ENCODE assay signal across 8 mouse cellular contexts in the genomic region with DNA sequence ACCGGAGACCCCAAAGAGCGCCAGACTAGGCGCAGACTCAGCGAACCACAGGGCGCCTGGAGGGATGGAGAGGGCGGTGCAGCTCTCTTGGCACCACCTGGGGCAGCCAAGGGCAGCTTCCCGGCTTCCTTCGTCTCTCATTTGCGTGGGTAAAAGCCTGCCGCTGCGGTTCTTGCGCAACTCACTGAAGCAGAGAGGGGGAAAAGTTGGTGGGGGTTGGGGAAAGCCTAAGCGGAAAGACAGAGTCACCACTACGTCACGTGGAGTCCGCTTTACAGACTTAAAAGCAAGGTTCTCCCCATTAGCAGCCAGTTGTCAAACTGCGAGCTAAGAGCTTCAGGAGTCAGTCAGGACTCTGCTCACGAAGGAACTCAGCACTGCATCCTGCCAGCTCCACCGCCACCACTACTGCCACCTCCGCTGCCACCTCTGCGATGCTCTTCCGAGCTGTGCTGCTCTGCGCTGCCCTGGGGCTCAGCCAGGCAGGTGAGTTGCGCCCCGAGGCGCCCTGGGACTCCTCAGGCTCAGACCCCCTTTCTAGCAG. TPM values are rescaled to one million over a fixed set of nuclear protein-coding genes. Genes with fewer than 3 reads are reported as not detected.
A peak's percentile ranks its signal among the peaks of the same experiment; 100 is the strongest.
DNase-seq lines count a peak whose midpoint lies in the region; ATAC-seq and TF ChIP-seq lines count a peak whose summit lies in the region.

A gene (plus strand): TSS at position 242 of the 544 bp plus-strand sequence.

- H3K27ac ChIP-seq in spleen, adult 2 months (ENCODE audit: insufficient read depth, low read length): no peak within 1 kb of the TSS
- no peak within 1 kb of the TSS for H3K27ac ChIP-seq in forebrain, embryonic 13.5 days
- H3K27ac ChIP-seq in lung, embryonic 16.5 days (ENCODE audit: low read length): no peak within 1 kb of the TSS
- no peak within 1 kb of the TSS for H3K27ac ChIP-seq in neural tube, embryonic 15.5 days (replicated peaks)

- no peaks in the 10 kb centered on the region for H3K9me3 ChIP-seq in forebrain, embryonic 13.5 days (replicated peaks)
- no peaks in the 10 kb centered on the region for H3K9me3 ChIP-seq in lung, embryonic 16.5 days (ENCODE audit: control insufficient read depth, low read length)
- no peaks in the 10 kb centered on the region for H3K9me3 ChIP-seq in neural tube, embryonic 15.5 days (replicated peaks)

- H3K4me1 ChIP-seq in spleen, adult 2 months (ENCODE audit: control insufficient read depth, insufficient read depth, insufficient read length): no peaks in the 10 kb centered on the region
- H3K4me1 ChIP-seq in forebrain, embryonic 13.5 days: peaks cover 10% of the 10 kb centered on the region
- H3K4me1 ChIP-seq in lung, embryonic 16.5 days (replicated peaks; ENCODE audit: control insufficient read depth, insufficient read depth, low read length): peaks cover 3% of the 10 kb centered on the region; the same call in 1 of the 2 replicates
- peaks cover 11% of the 10 kb centered on the region for H3K4me1 ChIP-seq in neural tube, embryonic 15.5 days

- intact Hi-C loops in heart, postnatal 14 days (cut with DNase I): loop anchor here (10.0 kb wide), 1 partner anchor 245 kb away; no protein-coding TSS in a partner anchor

- TF ChIP-seq POLR2A in spleen, adult 2 months (IDR thresholded peaks at IDR 0.05; ENCODE audit: low read depth, low read length): no peak

- H3K4me2 ChIP-seq in forebrain, embryonic 13.5 days: peak within 1 kb of the TSS; percentile 76
- peak within 1 kb of the TSS; percentile 77 for H3K4me2 ChIP-seq in lung, embryonic 16.5 days (ENCODE audit: low read depth, low read length)
- H3K4me2 ChIP-seq in neural tube, embryonic 15.5 days: peak within 1 kb of the TSS; percentile 98

- H3K27me3 ChIP-seq in spleen, adult 2 months (ENCODE audit: control insufficient read depth, insufficient read depth, low read length): no peaks in the 10 kb centered on the region
- no peaks in the 10 kb centered on the region for H3K27me3 ChIP-seq in forebrain, embryonic 13.5 days
- H3K27me3 ChIP-seq in lung, embryonic 16.5 days (ENCODE audit: control insufficient read depth, insufficient read depth, low read depth, low read length): no peaks in the 10 kb centered on the region
- H3K27me3 ChIP-seq in neural tube, embryonic 15.5 days (replicated peaks): no peaks in the 10 kb centered on the region

- 4% methylated on average over 26 of the region's 26 CpGs for WGBS in spleen, adult 2 months
- WGBS in forebrain, embryonic 13.5 days: under 1% methylated on average over 26 of the region's 26 CpGs
- whole genome bisulfite sequencing in lung, embryonic 16.5 days: under 1% methylated on average over 25 of the region's 26 CpGs
- 1% methylated on average over 26 of the region's 26 CpGs for WGBS in neural tube, embryonic 15.5 days

- DNase-seq in spleen, adult 2 months (ENCODE audit: low read depth in 1 of 2, low spot score in 2 of 2): no peak
- DNase-seq in spleen, adult 12 weeks (ENCODE audit: low spot score): no peak
- DNase-seq in heart, postnatal 14 days: peak; percentile 19 to 29
- DNase-seq in layer of hippocampus, adult 8-10 months (ENCODE audit: low spot score in 2 of 2): peak; percentile 35
- DNase-seq in thymus, postnatal 25 days: peak; percentile 11

- no peaks in the 10 kb centered on the region for H3K36me3 ChIP-seq in spleen, adult 2 months (ENCODE audit: control insufficient read depth, insufficient read depth, low read length)
- H3K36me3 ChIP-seq in forebrain, embryonic 13.5 days (ENCODE audit: poor library complexity, severe bottlenecking): no peaks in the 10 kb centered on the region
- no peaks in the 10 kb centered on the region for H3K36me3 ChIP-seq in lung, embryonic 16.5 days (ENCODE audit: control insufficient read depth, insufficient read depth, low read length)
- no peaks in the 10 kb centered on the region for H3K36me3 ChIP-seq in neural tube, embryonic 15.5 days

- ATAC-seq in forebrain, embryonic 13.5 days: peak; percentile 89
- ATAC-seq in lung, embryonic 16.5 days (ENCODE audit: low read depth): peak; percentile 92
- ATAC-seq in neural tube, embryonic 15.5 days (ENCODE audit: low FRiP score): peak; percentile 82

- H3K9ac ChIP-seq in forebrain, embryonic 13.5 days: peak within 1 kb of the TSS; percentile 60
- peak within 1 kb of the TSS; percentile 34 for H3K9ac ChIP-seq in lung, embryonic 16.5 days (ENCODE audit: low read length)
- peak within 1 kb of the TSS; percentile 48 for H3K9ac ChIP-seq in neural tube, embryonic 15.5 days (replicated peaks)

- TF ChIP-seq CTCF in spleen, adult 2 months (IDR thresholded peaks at IDR 0.05; ENCODE audit: extremely low read depth, insufficient read depth, insufficient read length, insufficient replicate concordance): no peak

- H3K4me3 ChIP-seq in spleen, adult 2 months (ENCODE audit: extremely low read depth, insufficient read depth, insufficient read length): peak within 1 kb of the TSS; percentile 13; the same call in 1 of the 2 replicates
- H3K4me3 ChIP-seq in forebrain, embryonic 13.5 days: peak within 1 kb of the TSS; percentile 42
- peak within 1 kb of the TSS; percentile 47 for H3K4me3 ChIP-seq in lung, embryonic 16.5 days (ENCODE audit: low read length)
- H3K4me3 ChIP-seq in neural tube, embryonic 15.5 days (replicated peaks): peak within 1 kb of the TSS; percentile 52

RNA-seq across cellular contexts. Expression of the gene that starts here (rescaled TPM):
- 0.02 and 0.06 TPM in 2 replicates for polyA plus RNA-seq in spleen, adult 2 months (2012; rRNA removed)
- polyA plus RNA-seq in forebrain, embryonic 13.5 days (2015; fragmentation: Nextera tagmentation; extraction: Ambion mirVana): 0.09 TPM in 1 of 2 replicates, not detected in the other
- under 1 TPM; 0.41 to 0.44 TPM for total RNA-seq in heart, postnatal 14 days (2021)
- total RNA-seq in layer of hippocampus, adult 8-10 months (2022): 10 to 100 TPM; 15.5 to 17.8 (median 16.7) TPM
- polyA plus RNA-seq in lung, embryonic 16.5 days (2015; fragmentation: Nextera tagmentation; extraction: Ambion mirVana): 0.10 and 0.15 TPM in 2 replicates
- polyA plus RNA-seq in neural tube, embryonic 15.5 days (2015; fragmentation: Nextera tagmentation; extraction: Ambion mirVana): 0.03 and 0.22 TPM in 2 replicates

Comparison
In these comparisons a context has a peak if more than half of its experiments do, and no peak if none do; other contexts are left out.
1. RNA of the gene that starts here (total RNA-seq): 15.5 to 17.8 TPM in layer of hippocampus, adult 8-10 months; 0.41 to 0.44 TPM in heart, postnatal 14 days; every median in the first group is over 10 times any median in the second.
2. Peak in ATAC-seq, H3K4me3 ChIP-seq, H3K9ac ChIP-seq and H3K4me2 ChIP-seq in forebrain, embryonic 13.5 days; RNA of the gene not detected or under 1 TPM.
3. Peak in DNase-seq in heart, postnatal 14 days; RNA of the gene not detected or under 1 TPM.
4. Peak in ATAC-seq, H3K4me3 ChIP-seq, H3K9ac ChIP-seq and H3K4me2 ChIP-seq in lung, embryonic 16.5 days; RNA of the gene not detected or under 1 TPM.
5. Peak in ATAC-seq, H3K4me3 ChIP-seq, H3K9ac ChIP-seq and H3K4me2 ChIP-seq in neural tube, embryonic 15.5 days; RNA of the gene not detected or under 1 TPM.
6. DNase-seq: peak in layer of hippocampus, adult 8-10 months (2 of 2) and thymus, postnatal 25 days (single experiment); none in spleen, adult 2 months (0 of 2) and spleen, adult 12 weeks (single experiment).
7. Peak in every context shown above with its lines, with median percentiles within 50 percentile points of each other: H3K4me3 ChIP-seq, ATAC-seq, H3K4me2 ChIP-seq and H3K9ac ChIP-seq.